Mouse (Mus musculus) gastrocnemius, postnatal 14 days (tissue): ENCODE measurements around the gene Elmo1. TPM values are rescaled to one million over a fixed set of nuclear protein-coding genes. Genes with fewer than 3 reads are reported as not detected.

Experiments used
- DNase-seq: peaks from one replicate; pipeline ENCODE4 v3.0.0; 2021; ENCODE audit warnings: mixed read lengths
- intact Hi-C: fragments of 180-260 bp; cut with DNase I; formaldehyde crosslinking; loops from one replicate; pipeline ENCODE4 v1.15.1; 2025; ENCODE audit warnings: low total_unique reads
- total RNA-seq, 2 experiments: library from RNA; stranded (reverse); gene quantifications; 2 replicates each; pipeline ENCODE4 v1.2.3; 2021

Gene Elmo1
- total RNA-seq, 2 experiments from 2014 or later: 11.4 to 12.3 TPM

DNA sequence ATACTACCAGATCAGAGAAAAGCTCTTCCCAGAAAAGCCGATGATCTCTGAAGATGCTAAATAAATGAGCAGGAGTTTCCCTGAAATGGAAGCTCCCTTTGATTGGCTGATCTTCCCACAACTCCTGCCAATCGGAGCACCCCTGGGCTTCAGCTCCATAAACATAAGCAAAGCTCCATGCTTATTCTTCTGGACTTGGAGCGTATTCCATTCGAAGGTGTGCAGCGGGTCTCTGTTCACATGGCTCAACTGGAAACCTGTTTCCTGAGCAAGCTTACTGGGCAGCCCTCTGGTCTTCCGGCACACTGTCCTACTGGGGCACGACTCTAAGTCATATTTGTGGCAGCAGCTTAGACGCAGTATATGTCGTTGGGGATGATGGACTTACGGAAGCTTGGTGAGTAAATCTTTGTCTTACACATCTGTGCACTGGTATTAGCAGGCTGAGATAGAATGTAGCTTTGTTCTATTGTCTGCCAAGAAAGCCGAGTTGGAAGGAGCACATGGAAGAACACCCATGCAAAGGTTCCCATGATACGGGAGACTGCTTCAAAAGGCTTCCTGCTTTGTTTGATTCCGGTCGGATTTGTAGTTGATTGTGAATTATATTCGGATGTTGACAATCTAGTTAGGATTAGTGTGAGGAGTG is 382.6 kb downstream of the Elmo1 start:
- intact Hi-C loops: loop anchor here (5.0 kb wide), 1 partner anchor 161 kb away; no protein-coding TSS in a partner anchor
- no peak for DNase-seq

DNA sequence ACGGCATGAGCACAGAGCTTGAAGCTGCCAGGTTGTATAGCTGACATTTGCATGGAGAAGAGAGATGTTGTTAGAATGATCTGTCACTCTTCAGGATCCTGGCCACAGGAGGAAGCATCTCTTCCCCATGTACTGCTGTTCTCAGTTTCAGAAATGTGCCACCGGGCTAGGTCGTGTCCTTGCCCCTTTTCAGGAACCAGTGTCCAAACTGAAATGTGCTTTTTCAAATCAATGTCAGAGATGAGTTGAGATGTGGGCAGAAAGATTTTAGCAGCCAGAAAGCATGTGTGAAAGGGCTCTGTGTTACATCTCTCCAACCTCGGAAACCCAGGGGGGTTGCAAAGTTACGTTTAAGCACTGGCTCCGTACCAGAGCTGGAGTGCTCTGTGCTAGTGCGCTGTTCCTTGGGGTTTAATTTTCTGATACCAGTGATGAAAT is 383.3 kb downstream of the Elmo1 start:
- intact Hi-C loops: loop anchor here (5.0 kb wide), 1 partner anchor 161 kb away; no protein-coding TSS in a partner anchor

DNA sequence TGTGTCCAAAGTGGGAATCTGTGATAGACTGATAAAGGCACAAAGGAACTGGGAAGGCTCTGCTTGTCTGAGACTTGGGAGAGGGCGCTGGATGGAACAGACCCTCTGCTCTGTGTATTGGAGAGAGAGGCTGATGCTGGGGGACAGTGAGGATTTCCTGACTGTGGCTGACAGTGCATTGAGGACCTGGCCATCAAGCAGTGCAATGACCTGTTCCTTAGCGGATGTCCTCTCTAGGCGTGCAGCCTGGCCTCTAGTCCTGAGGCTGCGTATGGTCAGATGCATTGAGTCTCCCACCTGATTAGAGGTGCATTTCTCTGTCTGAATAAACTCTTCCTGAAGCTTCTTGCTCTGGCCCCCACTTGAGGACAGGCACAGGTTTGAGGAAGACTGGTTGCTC is 384.2 kb downstream of the Elmo1 start:
- no peak for DNase-seq
- intact Hi-C loops: loop anchor here (5.0 kb wide), 1 partner anchor 162 kb away; no protein-coding TSS in a partner anchor

More for the DNA sequence above, 383.3 kb downstream of the Elmo1 start:
- no peak for DNase-seq

DNA sequence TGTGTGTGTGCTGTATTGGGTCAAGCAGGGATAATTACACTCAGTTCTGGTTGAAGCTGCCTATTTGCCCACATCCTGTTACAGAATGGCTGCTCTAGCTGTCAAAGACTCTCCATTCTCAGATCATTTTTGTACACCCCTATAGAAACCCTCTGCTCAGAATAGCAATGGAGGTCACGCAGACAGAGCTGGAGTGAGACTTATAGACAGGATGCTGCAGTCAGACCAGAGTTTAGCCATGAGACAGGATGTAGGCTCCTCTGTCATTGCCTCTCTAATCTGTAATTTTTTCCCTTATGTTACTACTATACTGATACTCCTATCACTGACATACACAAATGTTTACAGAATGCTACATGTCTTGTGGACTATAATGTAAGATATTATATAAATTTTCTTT is 391.4 kb downstream of the Elmo1 start:
- intact Hi-C loops: no loop called here
- no peak for DNase-seq

DNA sequence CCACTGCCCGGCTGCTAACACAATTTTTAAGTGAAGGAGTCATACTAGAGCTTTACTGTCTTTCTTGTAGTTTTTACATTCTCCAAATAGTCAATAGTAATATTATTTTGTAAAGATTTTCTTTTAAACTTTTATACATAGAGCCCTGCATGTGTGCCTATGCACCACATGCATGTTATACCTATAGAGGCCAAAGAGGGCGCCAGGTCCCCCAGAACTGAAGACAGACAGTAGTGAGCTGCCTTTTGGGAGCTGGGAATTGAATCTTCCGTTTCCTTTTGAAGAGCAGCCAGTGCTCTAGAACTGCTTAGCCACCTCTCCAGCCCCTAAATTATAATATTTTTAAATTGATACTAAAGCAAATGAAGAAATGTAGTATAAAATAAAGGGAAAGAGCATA is 398.7 kb downstream of the Elmo1 start:
- intact Hi-C loops: no loop called here
- no peak for DNase-seq

DNA sequence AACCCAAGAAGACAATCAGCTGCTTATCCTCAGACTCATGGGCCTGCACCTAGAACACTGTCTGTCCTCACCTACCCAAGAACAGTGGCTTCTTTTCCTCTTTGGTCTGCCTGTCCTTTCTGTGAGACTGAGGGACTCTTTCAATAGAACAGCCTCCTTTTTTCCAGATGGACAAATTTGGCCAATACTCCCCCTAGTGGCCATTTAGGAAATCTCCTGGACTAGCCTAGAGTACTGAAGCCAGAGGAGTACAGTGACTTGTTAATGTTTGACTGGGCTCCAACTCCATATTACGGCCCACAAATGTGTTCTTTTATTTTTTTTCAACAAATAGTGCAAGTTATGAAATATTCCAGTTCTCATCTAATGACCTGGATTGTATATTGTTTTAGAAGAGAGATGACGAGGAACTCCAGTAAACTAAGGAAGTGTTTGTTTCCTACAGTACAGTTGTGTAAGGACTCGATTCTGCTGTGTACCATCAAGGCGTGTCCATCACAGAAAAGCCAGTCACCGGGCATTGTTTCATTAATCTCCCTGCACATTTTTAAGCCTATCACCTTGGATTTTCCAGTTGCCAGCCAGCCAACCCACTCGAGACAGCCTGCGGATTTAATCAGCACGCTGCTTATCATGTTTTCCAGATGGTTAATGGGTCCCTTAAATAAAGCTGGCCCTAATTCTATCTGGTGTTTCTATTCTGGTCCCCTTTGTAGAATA is 399.5 kb downstream of the Elmo1 start:
- intact Hi-C loops: no loop called here
- no peak for DNase-seq

DNA sequence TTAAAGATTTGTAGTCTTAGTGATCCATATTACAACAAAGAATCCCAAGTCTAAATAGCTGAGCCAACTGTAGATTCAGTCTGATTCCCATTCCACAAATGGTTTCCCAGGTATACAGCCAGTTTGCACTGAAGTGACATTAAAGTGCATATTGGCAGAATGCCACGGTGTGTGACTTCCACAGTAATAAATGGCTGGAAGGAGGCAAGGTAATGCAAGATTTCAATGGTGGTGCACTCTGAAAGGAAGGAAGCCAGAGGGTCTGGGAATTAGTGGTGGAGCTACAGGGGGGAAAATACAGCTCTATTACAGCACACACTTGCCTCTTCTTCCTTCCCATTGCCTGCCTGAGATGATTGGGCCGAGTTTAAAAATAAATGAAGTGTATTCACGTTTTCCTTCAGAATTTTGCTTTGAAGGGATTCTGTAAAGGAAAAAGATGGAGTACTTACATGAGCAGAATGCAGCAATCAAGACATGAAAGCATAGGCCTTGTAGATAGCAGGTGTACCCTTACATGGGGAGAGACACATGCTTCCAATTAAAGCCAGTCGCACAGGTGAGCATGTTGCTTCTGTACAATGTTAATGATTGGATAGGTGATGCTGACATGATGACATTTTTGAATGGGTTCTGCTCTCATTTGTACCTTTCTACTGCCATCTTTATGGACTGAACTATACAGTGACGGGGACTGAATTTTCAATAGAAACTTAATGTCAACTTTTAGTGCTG is 400.6 kb downstream of the Elmo1 start:
- DNase-seq: no peak

DNA sequence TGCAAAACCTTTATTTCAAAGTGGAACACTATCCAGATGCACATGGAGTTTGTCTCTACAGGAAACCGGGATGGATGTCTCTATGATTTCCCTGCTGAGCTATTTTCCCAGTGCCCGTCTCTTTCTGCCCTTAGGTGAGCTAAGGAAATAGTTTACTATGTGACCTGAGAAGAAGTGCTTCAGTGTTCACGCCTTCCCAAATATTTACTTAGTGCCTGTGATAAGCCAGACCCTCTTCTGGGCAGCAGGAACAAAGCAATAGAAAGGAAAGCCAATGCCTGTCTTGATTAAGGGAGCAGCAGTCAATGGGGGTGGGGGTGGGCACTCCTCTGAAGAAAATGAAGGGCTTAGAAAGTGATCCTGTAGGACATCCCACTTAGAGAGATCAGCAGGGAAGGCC is 401.3 kb downstream of the Elmo1 start:
- no peak for DNase-seq
- intact Hi-C loops: no loop called here

More for the DNA sequence above, 400.6 kb downstream of the Elmo1 start:
- intact Hi-C loops: no loop called here

DNA sequence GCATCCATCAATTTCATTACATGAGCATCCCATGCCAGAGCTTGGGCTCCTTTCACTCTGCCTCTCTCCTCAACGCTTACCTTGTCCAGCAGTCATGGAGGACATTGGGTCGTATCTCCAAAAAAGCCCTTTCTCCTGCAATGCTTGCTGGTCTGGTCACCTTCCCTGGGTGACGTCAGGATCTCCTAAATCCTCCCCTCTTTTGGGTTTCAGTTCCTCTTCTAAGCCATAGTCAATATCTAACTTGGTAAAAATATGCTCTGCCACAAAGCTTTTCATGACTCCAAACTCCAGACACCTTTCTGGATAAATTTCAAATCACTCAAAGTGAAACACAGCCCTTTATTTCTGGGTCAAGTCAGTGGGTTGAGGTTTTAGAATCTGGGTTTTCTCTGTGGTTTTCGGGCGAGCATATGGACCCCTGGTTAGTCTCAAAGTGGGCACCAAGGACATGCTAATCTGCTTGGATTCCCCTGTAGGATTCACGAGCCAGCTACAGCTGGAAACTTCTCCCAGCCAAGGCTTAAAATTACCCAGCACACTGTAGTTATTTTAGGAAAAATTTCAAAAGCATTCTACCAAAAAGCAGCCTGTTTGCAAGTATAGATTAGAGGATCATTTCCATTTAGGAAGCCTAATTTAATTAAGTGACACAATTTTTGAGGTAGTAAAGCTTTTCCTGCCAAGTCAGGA is 403.8 kb downstream of the Elmo1 start:
- intact Hi-C loops: no loop called here
- no peak for DNase-seq

DNA sequence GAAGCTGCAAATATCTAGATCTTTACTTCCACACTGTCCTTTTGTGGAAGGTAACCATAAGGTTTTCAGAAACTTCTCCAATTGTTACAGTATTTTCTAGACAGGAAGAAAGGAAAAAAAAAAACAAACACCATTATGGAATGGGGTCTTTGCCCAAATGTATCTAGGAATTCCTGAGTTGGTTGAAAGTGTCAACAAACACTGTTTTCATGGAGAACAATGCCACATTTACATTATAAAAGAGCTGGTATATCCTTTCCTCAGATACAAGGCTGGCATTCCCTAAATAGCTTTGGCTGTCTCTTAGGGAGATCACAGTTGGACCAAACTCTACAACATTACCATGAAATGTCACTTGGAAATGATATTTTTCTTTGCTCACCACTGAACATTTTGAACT is 411.5 kb downstream of the Elmo1 start:
- intact Hi-C loops: no loop called here
- no peak for DNase-seq

DNA sequence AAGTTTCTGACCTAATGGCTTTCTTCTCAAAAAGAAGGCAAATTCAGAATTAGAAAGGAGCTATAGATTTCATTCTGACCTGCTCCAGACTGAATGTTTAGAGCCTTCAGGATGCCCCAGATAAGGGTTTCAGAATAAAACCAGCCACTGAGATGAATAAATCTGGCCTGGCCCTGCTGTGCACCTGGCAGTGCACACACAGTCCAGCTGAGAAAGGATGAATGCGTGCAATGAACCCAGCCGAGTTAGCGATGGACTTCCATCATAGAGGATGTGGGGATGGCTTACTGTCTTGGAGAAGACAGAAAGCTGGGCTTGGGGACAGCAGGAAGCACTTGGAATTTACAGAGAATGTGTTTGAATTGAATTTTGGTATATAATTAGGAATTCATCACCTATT is 413.0 kb downstream of the Elmo1 start:
- intact Hi-C loops: no loop called here
- DNase-seq: no peak

DNA sequence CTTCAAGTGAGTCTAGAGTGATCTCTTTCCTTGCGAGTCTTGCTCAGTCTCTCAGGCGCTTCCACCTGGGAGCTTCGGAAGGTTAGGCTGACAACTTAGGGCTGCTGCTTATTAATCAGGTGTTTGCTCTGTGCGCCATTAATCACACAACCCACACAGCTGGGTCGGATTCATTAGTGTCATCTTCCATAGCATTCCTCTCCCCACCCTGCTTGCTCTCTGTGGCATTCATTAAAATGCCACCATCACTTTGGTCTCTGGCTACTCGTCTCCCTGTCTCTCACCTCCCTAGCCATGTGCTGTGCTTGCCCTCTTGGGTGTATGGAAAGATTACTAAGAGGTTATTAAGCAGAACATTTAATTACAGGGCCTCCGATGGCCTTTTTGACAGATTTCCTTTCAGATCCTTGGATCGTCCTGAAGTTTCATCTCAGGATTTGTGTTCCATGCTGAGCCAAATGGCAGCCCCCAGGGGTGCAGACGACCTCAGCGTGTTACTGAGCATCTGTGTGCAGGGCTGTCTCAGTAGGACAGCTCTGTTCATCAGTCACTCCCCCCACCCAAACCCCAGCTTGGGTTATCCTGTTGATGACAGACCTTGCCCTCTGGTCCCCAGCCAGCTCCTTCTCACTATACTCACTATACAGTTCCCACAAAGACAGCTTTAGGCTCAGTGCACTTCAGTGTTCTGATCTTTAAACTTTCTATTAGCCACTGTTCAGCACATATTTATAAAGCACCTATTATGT is 417.2 kb downstream of the Elmo1 start:
- intact Hi-C loops: no loop called here

DNA sequence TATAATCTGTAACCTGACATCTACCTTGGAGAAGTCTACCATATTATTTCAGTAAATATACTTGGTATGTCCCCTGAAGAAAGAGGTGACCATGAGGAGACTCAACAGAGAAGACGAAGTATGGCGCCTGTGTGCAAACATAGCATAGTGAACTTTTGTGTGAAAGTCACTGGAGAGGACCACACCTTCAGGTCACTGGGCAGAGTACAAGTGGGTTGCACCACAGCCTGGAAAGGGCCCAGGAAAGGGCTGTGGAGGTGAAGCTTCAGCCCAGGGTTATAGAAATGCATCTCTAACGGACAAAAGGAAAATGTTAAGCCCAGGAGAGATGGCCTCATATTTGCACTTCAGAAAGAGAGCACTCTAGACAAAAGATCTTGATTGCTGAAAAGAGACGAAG is 420.6 kb downstream of the Elmo1 start:
- intact Hi-C loops: no loop called here
- no peak for DNase-seq

More for the DNA sequence above, 417.2 kb downstream of the Elmo1 start:
- DNase-seq: no peak

DNA sequence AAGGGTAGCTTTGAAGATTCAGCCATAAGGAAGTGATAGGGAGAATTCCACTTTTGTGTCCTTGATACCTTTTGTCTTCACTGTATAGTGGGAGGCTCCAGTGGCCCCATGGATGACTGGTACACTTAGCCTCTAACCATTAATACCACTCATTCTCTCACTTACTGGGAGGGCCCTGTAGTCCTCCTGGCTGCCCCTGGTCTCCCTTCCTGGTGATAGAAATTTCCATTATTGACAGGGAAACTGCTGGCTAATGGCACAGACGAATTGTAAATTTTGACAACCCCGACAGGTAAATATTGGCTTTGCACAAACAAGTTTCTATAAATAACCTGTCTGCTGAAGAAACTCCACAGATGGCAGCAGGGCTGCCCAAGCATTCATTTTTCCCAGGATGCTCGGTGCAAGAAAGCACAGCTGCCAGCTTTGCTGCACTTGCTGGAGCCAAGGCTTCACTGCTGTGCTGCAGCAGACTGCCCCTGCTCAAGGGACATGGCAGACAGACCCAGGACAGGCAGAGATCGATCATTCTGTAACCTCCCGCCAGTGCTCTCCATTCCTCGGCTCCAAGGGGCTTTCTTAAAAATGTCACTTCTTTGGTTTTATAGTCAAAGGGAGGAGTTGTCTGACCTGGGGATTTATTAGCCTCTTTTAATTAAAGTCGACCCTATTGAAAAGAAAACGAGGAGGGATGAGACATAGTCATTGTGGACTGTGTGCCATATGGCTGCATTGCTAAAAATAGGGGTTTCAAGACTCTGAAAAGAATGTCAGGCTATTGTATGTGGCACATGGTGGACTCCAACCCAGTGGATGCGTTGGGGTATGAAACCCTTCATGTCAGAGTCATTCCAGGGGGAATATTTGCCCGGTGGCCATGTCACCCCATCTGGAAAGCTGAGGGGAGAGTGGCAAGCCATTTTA is 422.2 kb downstream of the Elmo1 start:
- intact Hi-C loops: no loop called here
- no peak for DNase-seq

DNA sequence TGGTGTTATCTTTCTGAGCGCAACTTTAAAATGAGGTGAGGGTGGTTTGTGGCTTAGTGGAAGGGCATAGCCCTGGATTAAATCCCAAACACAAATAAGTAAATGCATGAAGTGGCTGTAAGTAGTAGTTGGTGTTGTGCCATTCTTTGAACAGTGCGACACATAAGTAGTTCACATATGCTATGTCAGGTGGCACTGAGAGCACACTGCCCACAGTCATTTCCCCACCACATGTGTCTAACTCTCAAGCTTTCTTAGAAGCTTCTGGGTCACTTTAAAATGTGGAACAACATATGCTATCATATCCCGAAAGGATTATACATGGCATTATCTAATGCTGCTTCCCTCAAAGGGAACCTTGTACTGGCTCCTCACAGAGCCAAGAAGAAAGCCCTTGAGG is 424.3 kb downstream of the Elmo1 start:
- intact Hi-C loops: no loop called here
- DNase-seq: no peak

DNA sequence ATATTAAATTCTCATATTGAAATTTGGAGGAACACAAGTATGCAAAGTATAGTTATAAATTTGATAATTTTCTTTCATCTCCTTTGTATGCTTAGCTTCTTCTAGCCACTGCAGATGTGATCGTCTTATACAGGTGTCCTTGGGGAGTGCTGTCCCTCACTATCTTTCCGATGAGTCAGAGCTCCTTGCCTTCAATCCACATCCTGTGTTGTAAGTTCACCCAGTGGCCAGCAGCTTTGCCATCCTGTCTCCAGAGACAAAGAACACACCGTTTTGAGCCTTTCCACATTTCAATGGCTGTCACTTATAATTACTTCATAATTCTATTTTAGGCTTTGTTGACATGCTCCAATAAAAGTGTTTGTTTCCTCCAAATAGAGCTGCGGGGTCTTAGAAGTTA is 425.7 kb downstream of the Elmo1 start:
- intact Hi-C loops: no loop called here
- no peak for DNase-seq

DNA sequence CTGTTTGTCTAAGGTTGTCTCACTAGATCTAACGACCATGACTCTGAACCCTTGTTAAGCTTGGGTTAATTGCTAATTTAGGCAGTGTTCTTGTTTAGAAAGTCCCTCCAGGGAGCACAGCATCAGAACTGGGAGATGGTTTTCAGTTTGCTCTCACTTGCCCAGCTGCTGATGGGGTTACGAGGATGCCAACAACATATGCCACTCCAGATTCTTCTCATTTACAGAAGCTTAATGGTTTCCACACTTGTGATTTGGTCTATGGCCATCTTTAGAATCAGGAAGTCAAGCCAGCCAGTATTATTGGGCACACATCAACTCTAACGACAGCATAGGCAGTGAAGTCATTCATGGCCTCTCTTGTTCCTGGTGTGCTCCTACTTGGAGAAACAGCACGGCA is 427.3 kb downstream of the Elmo1 start:
- intact Hi-C loops: no loop called here
- DNase-seq: no peak

DNA sequence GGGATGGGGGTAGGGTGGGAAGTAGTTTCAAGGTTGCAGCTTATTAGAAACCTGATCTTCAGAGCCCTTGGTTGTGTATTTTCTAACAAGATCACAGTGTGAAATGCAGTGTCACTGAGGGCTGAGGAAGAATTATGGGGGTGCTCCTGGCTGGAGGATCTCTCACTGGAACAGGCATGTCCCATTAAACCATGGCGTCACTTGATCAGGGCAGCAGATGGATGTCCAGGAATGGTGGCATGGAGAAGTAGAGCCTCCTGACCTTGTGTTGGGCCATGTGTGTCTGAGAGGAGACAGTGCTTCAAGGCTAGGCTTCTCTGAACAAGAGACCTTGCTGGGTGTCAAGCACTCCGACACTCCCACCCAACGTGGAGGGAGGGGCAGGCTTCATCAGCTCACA is 431.1 kb downstream of the Elmo1 start:
- intact Hi-C loops: no loop called here
- DNase-seq: no peak
